Mouse (Mus musculus): ENCODE measurements around the gene Lrp4.

Lrp4 gene

GRCm38 (mm10) chr2:91453231-91454075, 3.9 kb upstream of the Lrp4 start:
- no peak for DNase-seq (ENCODE audit: extremely low spot score)

DNA sequence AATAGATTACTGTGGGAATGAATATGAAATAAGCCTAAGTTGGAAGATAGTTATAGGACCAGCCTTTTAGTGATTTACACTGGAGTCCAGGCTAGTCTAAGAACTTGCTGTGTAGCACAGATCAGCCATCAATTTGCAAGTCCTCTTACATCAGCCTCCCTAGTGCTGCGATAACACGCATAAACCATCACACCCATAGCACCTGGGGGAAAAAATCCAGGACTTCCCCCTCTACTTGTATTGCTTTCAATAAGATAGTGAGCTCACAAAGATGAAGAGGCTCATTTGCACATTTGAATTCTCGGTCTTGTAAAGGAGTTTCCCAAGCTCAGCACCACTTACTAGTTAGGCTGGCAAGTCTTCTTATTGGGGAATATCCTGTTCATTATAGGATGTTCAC, 2.9 kb upstream of the Lrp4 start:
- no peak for DNase-seq (ENCODE audit: extremely low spot score)

GRCm38 (mm10) chr2:91455826-91456225, 1.5 kb upstream of the Lrp4 start:
- peak; percentile 66 for DNase-seq (ENCODE audit: extremely low spot score)

GRCm38 (mm10) chr2:91456491-91457100, 715 bp upstream of the Lrp4 start:
- DNase-seq (ENCODE audit: extremely low spot score), result no peak

DNA sequence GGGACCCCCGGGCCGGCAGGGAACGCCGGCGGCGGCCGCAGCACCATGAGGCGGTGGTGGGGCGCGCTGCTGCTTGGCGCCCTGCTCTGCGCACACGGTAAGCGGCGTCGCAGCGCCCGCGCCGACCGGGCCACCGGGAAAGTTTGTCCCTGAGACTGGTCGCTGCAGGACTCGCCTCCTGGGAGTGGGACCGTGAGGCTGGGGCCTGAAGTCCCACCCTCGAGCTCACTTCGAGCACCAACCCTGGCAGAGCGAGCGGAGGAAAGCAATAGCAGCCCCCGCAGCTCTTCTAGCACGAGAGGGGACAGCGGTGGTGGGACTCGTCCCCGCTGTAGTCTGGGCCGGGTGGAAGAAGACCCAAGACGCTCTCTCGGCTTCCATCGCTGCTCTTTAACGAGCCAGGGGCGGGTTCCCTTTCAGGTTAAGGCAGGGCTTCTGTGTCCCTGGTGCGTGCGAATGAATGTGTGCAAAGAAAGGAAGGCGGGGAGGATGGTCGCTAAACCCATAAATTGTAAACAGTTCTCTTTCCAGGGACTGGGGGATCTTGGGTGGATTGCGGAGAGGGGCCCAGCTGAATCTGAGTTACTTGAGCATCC, 443 bp downstream of the Lrp4 start:
- DNase-seq (ENCODE audit: extremely low spot score), result peak; percentile 74

DNA sequence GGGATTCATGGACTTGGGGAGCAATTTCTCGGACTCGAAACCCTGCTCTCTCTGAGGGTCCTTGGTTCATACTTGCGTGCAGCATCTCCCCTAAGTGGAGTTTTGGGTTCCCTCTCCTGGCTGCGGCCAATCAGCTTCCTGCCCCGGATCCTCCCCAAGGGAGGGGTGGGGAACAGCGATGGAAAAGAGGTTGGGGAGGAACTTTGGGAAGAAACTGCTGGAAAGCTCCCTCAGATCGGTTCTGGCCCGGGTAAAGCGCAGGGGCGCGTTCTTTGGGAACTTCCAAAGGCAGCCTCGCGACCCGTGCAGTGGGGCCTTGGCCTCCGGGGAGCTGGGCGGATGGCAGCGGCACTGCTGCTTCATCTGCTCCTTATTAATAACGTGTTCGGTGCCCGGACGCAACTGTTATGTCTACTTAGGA, 951 bp downstream of the Lrp4 start:
- peak; percentile 83 for DNase-seq (ENCODE audit: extremely low spot score)

GRCm38 (mm10) chr2:91458673-91459391, 1.5 kb downstream of the Lrp4 start:
- peak; percentile 82 for DNase-seq (ENCODE audit: extremely low spot score)

DNA sequence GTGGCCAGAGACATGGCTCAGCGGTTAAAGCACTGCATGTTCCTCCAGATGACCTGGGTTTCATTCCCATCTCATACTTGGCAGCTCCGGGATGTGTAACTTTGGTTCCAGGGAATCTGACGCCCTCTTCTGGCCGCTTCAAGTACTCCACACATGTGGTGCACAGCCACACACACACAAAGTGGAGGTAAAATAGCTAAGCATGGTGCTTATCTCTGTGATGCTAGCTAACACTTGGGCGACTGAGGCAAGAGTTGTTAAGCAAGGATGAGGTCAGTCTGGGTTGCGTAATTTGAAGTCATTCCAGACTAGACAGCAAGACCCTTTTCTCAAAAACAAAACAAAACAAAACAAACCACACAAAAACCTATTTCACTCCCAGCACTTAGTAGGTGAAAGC, 2.8 kb downstream of the Lrp4 start:
- DNase-seq (ENCODE audit: extremely low spot score), result no peak

DNA sequence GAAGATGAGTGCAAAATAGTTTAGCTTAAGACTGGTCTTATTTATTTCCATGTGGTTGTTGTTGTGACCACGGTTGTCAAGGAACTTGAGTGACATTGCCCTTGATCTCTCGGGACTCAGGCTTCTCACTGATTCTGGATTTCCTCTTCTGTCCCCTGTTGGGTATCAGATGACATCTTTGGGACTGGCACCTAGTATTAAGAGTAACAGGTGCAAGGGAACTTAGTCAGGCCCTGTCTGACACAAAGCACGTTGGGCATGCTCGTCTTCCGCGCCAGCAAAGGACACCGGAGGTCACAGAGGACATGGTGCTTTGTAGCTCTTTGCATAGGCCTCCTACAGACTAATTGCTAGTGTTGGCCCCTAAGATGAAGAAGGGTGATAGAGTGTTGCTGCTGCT, 3.5 kb downstream of the Lrp4 start:
- no peak for DNase-seq (ENCODE audit: extremely low spot score)

GRCm38 (mm10) chr2:91461341-91461740, 4.0 kb downstream of the Lrp4 start:
- DNase-seq (ENCODE audit: extremely low spot score), result no peak

- DNase-seq (ENCODE audit: extremely low spot score), result peak; percentile 58
Observed at GRCm38 (mm10) chr2:91462196-91462595, 4.9 kb downstream of the Lrp4 start.

DNA sequence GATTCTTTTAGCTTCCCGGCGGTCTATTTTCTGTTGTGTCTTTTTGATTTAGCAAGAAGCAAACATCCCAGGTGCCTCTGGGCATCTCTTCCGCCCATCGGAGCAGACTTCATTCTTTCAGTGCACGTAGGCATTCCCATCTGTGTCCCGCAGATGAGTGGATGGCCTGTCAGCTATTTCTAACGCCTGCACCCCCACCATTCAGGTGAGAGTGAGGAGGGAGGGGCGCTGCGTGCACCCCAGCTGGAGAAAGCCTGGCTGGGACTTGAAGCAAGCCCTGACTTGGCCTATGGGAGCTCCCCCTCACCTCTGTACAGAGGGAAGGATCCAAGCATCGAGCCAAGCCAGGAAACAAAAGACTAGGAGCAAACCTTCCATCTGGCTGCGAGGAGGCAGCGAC, 5.4 kb downstream of the Lrp4 start:
- DNase-seq (ENCODE audit: extremely low spot score), result peak; percentile 52

- no peak for DNase-seq (ENCODE audit: extremely low spot score)
Observed at GRCm38 (mm10) chr2:91465934-91466333, 8.6 kb downstream of the Lrp4 start.

- DNase-seq (ENCODE audit: extremely low spot score), result no peak
Observed at GRCm38 (mm10) chr2:91467613-91468012, 10.3 kb downstream of the Lrp4 start.

DNA sequence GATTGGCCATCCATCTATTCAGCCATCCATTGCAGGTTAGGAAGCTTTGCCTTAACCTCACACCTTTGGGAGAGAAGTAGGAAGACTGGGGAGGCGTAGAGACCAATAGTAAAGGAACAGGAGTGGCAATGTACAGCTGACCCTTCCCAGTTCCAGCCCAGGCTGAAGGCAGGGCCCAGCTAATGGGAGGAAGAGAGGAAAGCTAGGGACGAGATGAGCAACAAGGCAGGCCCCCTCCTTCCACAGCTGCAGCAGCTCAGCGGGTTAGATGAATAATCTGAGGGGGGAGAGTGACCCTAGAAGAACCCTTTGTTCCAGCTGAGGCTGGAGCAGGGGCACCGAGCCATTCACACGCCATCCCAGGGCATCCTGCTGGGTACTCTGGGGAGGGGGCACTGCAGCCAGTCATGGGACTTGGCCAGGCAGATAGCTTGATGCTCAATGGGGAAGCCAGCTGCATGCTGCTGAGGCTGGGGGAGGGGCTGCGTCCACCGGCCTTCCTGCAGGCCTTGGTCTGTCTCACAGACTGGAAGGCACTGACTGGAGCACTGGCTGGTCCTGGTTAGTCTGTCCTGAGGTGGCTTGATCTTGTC, 12.8 kb downstream of the Lrp4 start:
- DNase-seq (ENCODE audit: extremely low spot score), result peak; percentile 41

DNA sequence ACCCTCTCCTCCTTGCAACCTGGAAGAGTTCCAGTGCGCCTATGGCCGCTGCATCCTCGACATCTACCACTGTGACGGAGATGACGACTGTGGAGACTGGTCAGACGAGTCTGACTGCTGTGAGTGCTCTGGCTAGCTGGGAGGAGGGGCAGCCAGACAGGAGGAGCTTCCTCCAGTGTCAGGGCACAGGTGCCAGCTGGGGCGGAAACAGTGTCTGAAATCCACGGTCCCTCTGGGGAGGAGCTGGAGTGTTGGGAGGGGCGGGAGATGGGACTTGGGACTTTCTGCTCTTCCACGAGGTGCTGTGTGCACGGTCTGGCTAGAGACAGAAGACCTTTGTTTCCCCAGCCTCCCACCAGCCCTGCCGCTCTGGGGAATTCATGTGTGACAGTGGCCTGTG, 17.0 kb downstream of the Lrp4 start:
- DNase-seq (ENCODE audit: extremely low spot score), result no peak

DNA sequence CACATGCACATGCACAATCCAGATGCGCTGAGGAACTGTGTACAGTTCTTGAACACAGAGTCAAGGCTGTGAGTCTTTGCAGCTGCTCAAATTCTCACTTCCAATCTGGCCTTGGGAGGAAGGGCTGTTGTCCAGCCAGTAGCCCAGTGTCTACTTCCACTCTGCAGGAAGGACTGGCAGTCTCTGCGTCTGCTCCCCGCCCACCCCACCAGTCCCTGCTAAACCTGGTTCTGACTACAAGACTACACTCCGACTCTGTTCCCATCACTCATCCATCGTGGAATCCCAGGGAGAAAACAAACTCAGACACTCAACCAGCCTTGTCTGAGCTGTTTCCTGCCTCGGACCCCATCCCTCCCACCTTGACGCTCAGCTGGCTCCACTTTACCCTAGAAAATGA, 18.5 kb downstream of the Lrp4 start:
- DNase-seq (ENCODE audit: extremely low spot score), result no peak

- DNase-seq (ENCODE audit: extremely low spot score), result no peak
Observed at GRCm38 (mm10) chr2:91476251-91476661, 18.9 kb downstream of the Lrp4 start.

GRCm38 (mm10) chr2:91476841-91477240, 19.5 kb downstream of the Lrp4 start:
- no peak for DNase-seq (ENCODE audit: extremely low spot score)

DNA sequence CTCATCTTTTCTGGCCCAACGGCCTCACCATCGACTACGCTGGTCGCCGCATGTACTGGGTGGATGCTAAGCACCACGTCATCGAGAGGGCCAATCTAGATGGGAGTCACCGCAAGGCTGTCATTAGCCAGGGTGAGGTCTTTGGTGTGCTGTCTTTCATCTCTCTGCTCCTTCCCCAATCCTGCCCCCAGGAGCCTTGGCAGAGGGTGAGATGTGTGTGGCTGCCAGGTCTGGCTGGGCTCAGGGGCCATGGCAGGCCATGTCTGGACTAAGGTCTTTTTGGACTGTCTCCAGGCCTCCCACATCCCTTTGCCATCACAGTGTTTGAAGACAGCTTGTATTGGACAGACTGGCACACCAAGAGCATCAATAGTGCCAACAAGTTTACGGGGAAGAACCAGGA, 23.1 kb downstream of the Lrp4 start:
- no peak for DNase-seq (ENCODE audit: extremely low spot score)

DNA sequence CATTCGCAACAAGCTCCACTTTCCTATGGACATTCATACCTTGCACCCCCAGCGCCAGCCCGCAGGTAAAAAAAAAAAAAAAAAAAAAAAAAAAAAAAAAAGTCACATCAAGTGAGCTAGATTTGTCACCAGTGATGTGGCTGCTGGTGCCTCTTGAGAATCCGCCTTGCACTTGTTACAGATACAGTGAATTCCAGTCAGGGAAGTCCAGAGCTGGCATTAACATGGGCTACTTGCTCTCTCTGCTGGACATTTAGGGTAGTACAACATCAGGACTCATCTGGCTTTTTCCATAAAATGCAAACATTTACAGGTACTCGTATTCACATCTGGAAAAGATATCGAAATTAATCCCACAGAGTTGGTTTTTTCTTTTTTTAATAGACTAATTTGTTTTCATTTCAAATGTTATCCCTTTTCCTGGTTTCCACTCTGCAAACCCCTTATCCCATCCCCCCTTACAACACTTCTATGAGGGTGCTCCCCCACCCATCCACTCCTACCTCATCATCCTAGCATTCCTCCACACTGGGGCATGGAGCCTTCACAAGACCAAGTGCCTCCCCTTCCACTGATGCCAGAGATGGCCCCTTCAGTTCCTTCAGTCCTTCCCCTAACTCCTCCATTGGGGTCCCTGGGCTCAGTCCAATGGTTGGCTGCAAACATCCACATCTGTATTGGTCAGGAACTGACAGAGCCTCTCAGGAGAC, 23.6 kb downstream of the Lrp4 start:
- peak; percentile 57 for DNase-seq (ENCODE audit: extremely low spot score)

Data from embryo, embryonic 9.5 days (tissue).